Mouse (Mus musculus) liver, embryonic 11.5 days (tissue): Measurements from ENCODE around the gene Raver2. TPM values are rescaled to one million over a fixed set of nuclear protein-coding genes. Genes with fewer than 3 reads are reported as not detected.

ENCODE experiments used
- ATAC-seq: fragments of 200-750 bp; cut with Nextera tagmentation; replicated peaks from 2 replicates; pipeline ENCODE4 v1.8.0; 2017; ENCODE audit warnings: moderate number of reproducible peaks, mild to moderate bottlenecking, moderate TSS enrichment, moderate library complexity; ENCODE audit not compliant: low FRiP score
- DNase-seq: peaks from one replicate; pipeline ENCODE4 v3.0.0-alpha.2; 2017; ENCODE audit warnings: low spot score
- H3K27ac ChIP-seq: fragments of 300-500 bp; sonication (generic); 2 replicates; pipeline ENCODE4 v1.5.1; 2014; ENCODE audit warnings: mild to moderate bottlenecking, low read depth, low read length, control low read depth
- H3K27me3 ChIP-seq: fragments of 300-500 bp; sonication (generic); replicated peaks from 2 replicates; pipeline ENCODE4 v1.6.1; 2014; ENCODE audit warnings: low read length, mixed read lengths; ENCODE audit not compliant: control insufficient read depth, insufficient read depth
- H3K36me3 ChIP-seq: fragments of 300-500 bp; sonication (generic); 2 replicates; pipeline ENCODE4 v1.6.1; 2014; ENCODE audit warnings: mild to moderate bottlenecking, low read length, moderate library complexity, mixed read lengths; ENCODE audit not compliant: control insufficient read depth, insufficient read depth
- H3K4me1 ChIP-seq: fragments of 300-500 bp; sonication (generic); replicated peaks from 2 replicates; pipeline ENCODE4 v1.6.1; 2014; ENCODE audit warnings: low read length, mixed read lengths; ENCODE audit not compliant: control insufficient read depth, insufficient read depth
- H3K4me2 ChIP-seq: fragments of 300-500 bp; sonication (generic); 2 replicates; pipeline ENCODE4 v1.6.1; 2014; ENCODE audit warnings: mild to moderate bottlenecking, control low read depth, moderate library complexity
- H3K4me3 ChIP-seq: fragments of 300-500 bp; sonication (generic); 2 replicates; pipeline ENCODE4 v1.5.1; 2014; ENCODE audit warnings: low read depth, low read length, control low read depth
- H3K9ac ChIP-seq: fragments of 300-500 bp; sonication (generic); 2 replicates; pipeline ENCODE4 v1.6.1; 2014; ENCODE audit warnings: low read depth, low read length, control low read depth
- H3K9me3 ChIP-seq: fragments of 300-500 bp; sonication (generic); 2 replicates; pipeline ENCODE4 v1.6.1; 2016; ENCODE audit warnings: low read length, inconsistent platforms, mixed read lengths; ENCODE audit not compliant: control insufficient read depth
- WGBS: fragments of 180-500 bp; shearing (Covaris S2); extraction: QIAGEN DNeasy Blood & Tissue Kit; methylation state at CpG from one replicate; pipeline ENCODE4 v1.1.7; 2014; 5-methylcytosine and 5-hydroxymethylcytosine counted together
- polyA plus RNA-seq: library from polyadenylated mRNA; unstranded; fragments of >200 nt; fragmentation: Nextera tagmentation; extraction: Ambion mirVana; gene quantifications from 2 replicates; pipeline ENCODE4 v1.2.1, GENCODE M21; 2014

The Raver2 gene
- polyA plus RNA-seq, 1 experiment from 2014 or later = 2.0 TPM

DNA sequence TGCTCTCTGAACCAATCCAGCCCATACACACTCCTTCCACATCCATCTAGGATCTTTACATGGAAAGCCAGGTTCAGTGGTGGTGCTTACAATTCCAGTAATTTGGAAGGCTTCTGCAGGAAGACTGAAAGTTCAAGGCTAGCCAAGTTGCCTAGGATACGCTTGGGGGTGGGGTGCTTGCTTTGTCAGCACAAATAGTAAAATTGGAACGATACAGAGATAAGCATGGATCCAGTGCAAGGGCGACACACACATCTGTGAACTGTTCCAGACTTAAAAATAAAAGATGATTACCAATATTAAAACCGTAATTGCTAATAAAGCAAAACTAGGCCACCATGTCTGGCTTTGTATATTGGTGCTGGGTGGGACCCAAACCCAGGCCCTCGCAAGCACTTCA, 117.8 kb downstream of the Raver2 start:
- Histone ChIP-seq H3K4me3 (no peak overlapping the region), H3K9ac (no peak overlapping the region), H3K4me2 (no peak overlapping the region), H3K9me3 (no peaks in the 10 kb centered on the region), H3K27me3 (no peaks in the 10 kb centered on the region), H3K27ac (no peak overlapping the region; the same call in 1 of the 2 replicates), H3K4me1 (peaks cover 12% of the 10 kb centered on the region; the same call in 1 of the 2 replicates), H3K36me3 (peaks cover 5% of the 10 kb centered on the region; the same call in 1 of the 2 replicates)
- 84% methylated on average over 5 of the region's 5 CpGs for WGBS
- no peak for DNase-seq
- no peak for ATAC-seq

- no peak for DNase-seq
- no peak overlapping the region for H3K27ac ChIP-seq
- H3K4me2 ChIP-seq = no peak overlapping the region
- H3K4me3 ChIP-seq = no peak overlapping the region
- no peaks in the 10 kb centered on the region for H3K9me3 ChIP-seq
- no peak for ATAC-seq
- 67% methylated on average over 4 of the region's 4 CpGs for WGBS
- H3K4me1 ChIP-seq = peaks cover 17% of the 10 kb centered on the region
- peaks cover 5% of the 10 kb centered on the region; the same call in 1 of the 2 replicates for H3K36me3 ChIP-seq
- no peaks in the 10 kb centered on the region for H3K27me3 ChIP-seq
- no peak overlapping the region for H3K9ac ChIP-seq
These were observed 118.6 kb downstream of the Raver2 start for GRCm38 (mm10) chr4:101187381-101187780.

GRCm38 (mm10) chr4:101192241-101192976, 123.6 kb downstream of the Raver2 start:
- H3K4me2 ChIP-seq = peak overlapping the region; percentile 21; the same call in 1 of the 2 replicates
- no peak overlapping the region for H3K27ac ChIP-seq
- H3K27me3 ChIP-seq = no peaks in the 10 kb centered on the region
- peak; percentile 90 for ATAC-seq
- H3K9ac ChIP-seq = no peak overlapping the region
- DNase-seq = no peak
- H3K4me1 ChIP-seq = peaks cover 21% of the 10 kb centered on the region
- H3K9me3 ChIP-seq = no peaks in the 10 kb centered on the region
- H3K36me3 ChIP-seq = peaks cover 2% of the 10 kb centered on the region; the same call in 1 of the 2 replicates
- H3K4me3 ChIP-seq = no peak overlapping the region
- 57% methylated on average over 5 of the region's 5 CpGs for WGBS

DNA sequence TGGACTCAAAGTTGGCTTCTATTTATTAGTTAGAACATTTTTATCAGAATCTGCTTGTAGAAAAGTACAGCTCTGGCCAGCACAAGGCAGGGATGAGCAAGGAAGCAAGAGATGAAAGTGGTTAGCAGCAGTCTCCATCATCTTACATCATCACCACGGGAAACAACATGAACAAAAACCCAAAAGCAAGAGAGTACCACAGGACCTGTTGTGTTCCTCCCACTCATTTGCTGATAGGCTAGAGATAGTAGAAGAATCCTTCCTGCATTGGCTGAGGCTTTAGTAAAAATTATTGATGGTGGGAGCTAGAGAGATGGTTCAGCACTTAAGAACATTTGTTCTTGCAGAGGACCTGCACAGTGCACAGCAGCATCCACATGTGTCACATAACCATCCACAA, 125.4 kb downstream of the Raver2 start:
- H3K9me3 ChIP-seq = no peaks in the 10 kb centered on the region
- H3K9ac ChIP-seq = no peak overlapping the region
- H3K4me2 ChIP-seq = no peak overlapping the region
- ATAC-seq = no peak
- peaks cover 2% of the 10 kb centered on the region; the same call in 1 of the 2 replicates for H3K36me3 ChIP-seq
- peaks cover 37% of the 10 kb centered on the region for H3K4me1 ChIP-seq
- DNase-seq = no peak
- 71% methylated on average over 1 of the region's 1 CpGs for WGBS
- no peaks in the 10 kb centered on the region for H3K27me3 ChIP-seq
- no peak overlapping the region for H3K4me3 ChIP-seq
- no peak overlapping the region for H3K27ac ChIP-seq

- DNase-seq = no peak
- H3K4me3 ChIP-seq = no peak overlapping the region
- no peaks in the 10 kb centered on the region for H3K36me3 ChIP-seq
- peaks cover 37% of the 10 kb centered on the region for H3K4me1 ChIP-seq
- H3K27ac ChIP-seq = no peak overlapping the region
- no peak overlapping the region for H3K4me2 ChIP-seq
- no peak overlapping the region for H3K9ac ChIP-seq
- H3K9me3 ChIP-seq = no peaks in the 10 kb centered on the region
- WGBS = 73% methylated on average over 2 of the region's 2 CpGs
- no peak for ATAC-seq
- no peaks in the 10 kb centered on the region for H3K27me3 ChIP-seq
These were observed 127.6 kb downstream of the Raver2 start for GRCm38 (mm10) chr4:101196407-101196806.

- Histone ChIP-seq H3K4me1 (peaks cover 30% of the 10 kb centered on the region), H3K36me3 (no peaks in the 10 kb centered on the region), H3K4me2 (no peak overlapping the region), H3K9me3 (no peaks in the 10 kb centered on the region), H3K27ac (no peak overlapping the region), H3K27me3 (no peaks in the 10 kb centered on the region), H3K4me3 (no peak overlapping the region), H3K9ac (no peak overlapping the region)
- no peak for ATAC-seq
- no peak for DNase-seq
- 72% methylated on average over 9 of the region's 9 CpGs for WGBS
These were observed 128.8 kb downstream of the Raver2 start for GRCm38 (mm10) chr4:101197421-101198170.

- no peaks in the 10 kb centered on the region for H3K36me3 ChIP-seq
- H3K4me3 ChIP-seq = no peak overlapping the region
- H3K27me3 ChIP-seq = no peaks in the 10 kb centered on the region
- DNase-seq (no peak), ATAC-seq (0 out of 2 replicates have a peak, but pooled peaks have one; percentile 22)
- H3K27ac ChIP-seq = no peak overlapping the region
- 12% methylated on average over 2 of the region's 2 CpGs for WGBS
- no peak overlapping the region for H3K4me2 ChIP-seq
- H3K9ac ChIP-seq = no peak overlapping the region
- no peaks in the 10 kb centered on the region for H3K9me3 ChIP-seq
- peaks cover 31% of the 10 kb centered on the region for H3K4me1 ChIP-seq
These were observed 129.6 kb downstream of the Raver2 start for GRCm38 (mm10) chr4:101198333-101198732.

- Histone ChIP-seq H3K27me3 (no peaks in the 10 kb centered on the region), H3K27ac (no peak overlapping the region), H3K4me2 (no peak overlapping the region), H3K9me3 (no peaks in the 10 kb centered on the region), H3K9ac (no peak overlapping the region), H3K36me3 (no peaks in the 10 kb centered on the region), H3K4me1 (peaks cover 30% of the 10 kb centered on the region), H3K4me3 (no peak overlapping the region)
- 89% methylated on average over 8 of the region's 8 CpGs for WGBS
- ATAC-seq (no peak), DNase-seq (no peak)
These were observed 130.8 kb downstream of the Raver2 start for GRCm38 (mm10) chr4:101199433-101200081.
